Mouse (Mus musculus): ENCODE measurements around the gene Ube2e2.

GRCm38 (mm10) chr14:18638753-18639456 is 255.2 kb downstream of the Ube2e2 start:
- TF ChIP-seq POLR2A (IDR thresholded peaks at IDR 0.05; ENCODE audit: borderline replicate concordance, extremely low read depth, low read depth, low read length) (no peak), CTCF (IDR thresholded peaks at IDR 0.05; ENCODE audit: insufficient read depth, low read length) (no peak)
